Mouse (Mus musculus): Measurements from ENCODE around the gene Faiml.

Faiml gene

DNA sequence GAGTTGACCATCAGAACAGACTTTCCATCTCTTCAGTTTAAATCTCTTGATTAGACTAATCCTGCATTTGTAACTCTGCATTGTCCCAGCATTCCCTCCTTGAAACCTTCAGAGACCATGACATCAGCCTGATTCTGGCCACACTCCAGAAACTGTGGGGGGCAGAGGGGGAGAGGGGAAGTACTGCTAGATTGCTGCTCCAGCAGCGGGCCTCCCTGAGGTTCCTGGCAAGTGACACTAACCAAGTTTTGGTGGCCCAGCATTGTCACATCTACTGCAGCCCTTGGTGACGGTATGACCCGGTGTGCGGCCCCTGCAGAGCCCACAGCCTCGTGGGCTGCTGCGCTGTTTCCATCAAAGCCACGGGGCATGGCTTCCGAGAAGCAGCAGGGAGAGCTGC lies 56.8 kb downstream of the Faiml start:
- DNase-seq (ENCODE audit: low read depth) = no peak
